Mouse (Mus musculus): ENCODE data around the gene Rsu1. TPM values are rescaled to one million over a fixed set of nuclear protein-coding genes. Genes with fewer than 3 reads are reported as not detected.

Rsu1 gene
- polyA plus RNA-seq, 1 experiment from 2014 or later, result 120 TPM

Other genes starting within 250 kb of the Rsu1 start
- 0.22 and 0.35 TPM in 2 replicates for gene Cubn, start 220.4 kb upstream of the Rsu1 start, polyA plus RNA-seq (2015; fragmentation: Nextera tagmentation; extraction: Ambion mirVana)